Comparison of ENCODE assay signal across 8 mouse cellular contexts in the genomic region with DNA sequence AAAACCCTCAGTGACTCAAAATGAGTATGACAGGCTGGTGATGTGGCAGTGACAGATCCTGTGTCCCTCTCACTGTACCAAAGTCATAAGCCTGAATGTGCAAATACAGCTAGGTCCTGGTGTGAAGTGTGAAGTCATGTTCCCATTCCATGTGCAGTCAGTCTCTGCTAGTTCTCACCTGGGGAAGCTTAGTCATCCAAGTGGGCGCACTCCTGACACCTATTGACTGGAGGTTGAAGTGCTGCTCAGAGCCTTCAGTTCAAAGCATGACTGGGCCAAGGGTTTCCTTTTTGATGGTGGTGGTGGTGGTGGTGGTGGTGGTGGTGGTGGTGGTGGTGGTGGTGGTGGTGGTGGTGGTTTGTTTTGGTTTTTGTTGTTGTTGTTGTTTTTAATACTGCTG. TPM values are rescaled to one million over a fixed set of nuclear protein-coding genes. Genes with fewer than 3 reads are reported as not detected.
A peak's percentile ranks its signal among the peaks of the same experiment; 100 is the strongest.
DNase-seq lines count a peak whose midpoint lies in the region; ATAC-seq and TF ChIP-seq lines count a peak whose summit lies in the region.
"Had no signal": no experiment of that assay in that cellular context is flagged by ENCODE, and none has a peak within 500 bp of the region (broad histone marks: within the 10 kb centered on the region; RNA-seq: fewer than 3 reads in every experiment).

No protein-coding gene starts in this region.

- H3K27ac ChIP-seq in left cerebral cortex, adult 2 months, result no peak overlapping the region
- H3K27ac ChIP-seq: midbrain, embryonic 12.5 days had no signal

- ATAC-seq in erythroblast, adult 5-6 weeks (replicated peaks; ENCODE audit: low FRiP score, poor library complexity, severe bottlenecking), result peak; percentile 62

- intact Hi-C loops in left cerebral cortex, adult 2 months (cut with DNase I), result no loop called here
- intact Hi-C loops in left cerebral cortex, postnatal 10 days (cut with DNase I), result no loop called here

- no peak overlapping the region for H3K4me3 ChIP-seq in left cerebral cortex, adult 2 months
- H3K4me3 ChIP-seq: midbrain, embryonic 12.5 days had no signal

- no peak for DNase-seq in left cerebral cortex, adult 2 months (ENCODE audit: extremely low spot score in 1 of 2, low spot score in 2 of 2)
- DNase-seq in left cerebral cortex, adult 11 months (ENCODE audit: low spot score), result no peak
- DNase-seq in MN1 (ENCODE audit: low spot score), result peak; percentile 31
- peak; percentile 49 to 53 for DNase-seq in lung, adult 18-20 months
- DNase-seq in urinary bladder, postnatal 4 days (ENCODE audit: low spot score in 2 of 2), result no peak
- DNase-seq in left cerebral cortex, postnatal 10 days (ENCODE audit: extremely low spot score in 1 of 2, low spot score in 2 of 2), result no peak

- TF ChIP-seq CTCF in left cerebral cortex, adult 2 months (IDR thresholded peaks at IDR 0.05), result peak; percentile 32

RNA-seq across cellular contexts. Expression of gene Use1, which starts 41.8 kb away (rescaled TPM):
- total RNA-seq in left cerebral cortex, adult 2 months (2021), result 100 to 1,000 TPM; 110 to 113 TPM
- total RNA-seq in erythroblast, adult 5-6 weeks (2015; ENCODE audit: low replicate concordance), result 35.2 and 37.4 TPM in 2 replicates
- total RNA-seq in erythroblast, adult 5-6 weeks (2017; ENCODE audit: low replicate concordance), result 34.8 and 38.3 TPM in 2 replicates
- 100 to 1,000 TPM in 1 of 2 experiments, 10 to 100 TPM in 1; 97.6 to 103 TPM for total RNA-seq in left cerebral cortex, postnatal 10 days (2021)

RNA-seq across cellular contexts. Expression of gene Ocel1, which starts 46.2 kb away (rescaled TPM):
- total RNA-seq in left cerebral cortex, adult 2 months (2021), result 10 to 100 TPM; 16.6 to 19.0 TPM
- total RNA-seq in erythroblast, adult 5-6 weeks (2015; ENCODE audit: low replicate concordance), result 2.1 and 4.0 TPM in 2 replicates
- 2.6 and 3.2 TPM in 2 replicates for total RNA-seq in erythroblast, adult 5-6 weeks (2017; ENCODE audit: low replicate concordance)
- total RNA-seq in left cerebral cortex, postnatal 10 days (2021), result 10 to 100 TPM; 17.1 to 21.3 TPM

RNA-seq across cellular contexts. Expression of gene Haus8, which starts 52.1 kb away (rescaled TPM):
- total RNA-seq in left cerebral cortex, adult 2 months (2021), result 10 to 100 TPM; 10.0 to 14.7 TPM
- total RNA-seq in erythroblast, adult 5-6 weeks (2015; ENCODE audit: low replicate concordance), result 10.8 and 12.7 TPM in 2 replicates
- 20.8 and 32.6 TPM in 2 replicates for total RNA-seq in erythroblast, adult 5-6 weeks (2017; ENCODE audit: low replicate concordance)
- 10 to 100 TPM; 14.5 to 19.6 TPM for total RNA-seq in left cerebral cortex, postnatal 10 days (2021)

RNA-seq across cellular contexts. Expression of gene Myo9b, which starts 52.3 kb away (rescaled TPM):
- total RNA-seq in left cerebral cortex, adult 2 months (2021), result 10 to 100 TPM; 34.6 to 39.7 TPM
- total RNA-seq in erythroblast, adult 5-6 weeks (2015; ENCODE audit: low replicate concordance), result 8.1 and 13.6 TPM in 2 replicates
- 14.5 and 22.6 TPM in 2 replicates for total RNA-seq in erythroblast, adult 5-6 weeks (2017; ENCODE audit: low replicate concordance)
- total RNA-seq in left cerebral cortex, postnatal 10 days (2021), result 10 to 100 TPM; 30.5 to 30.6 TPM

RNA-seq across cellular contexts. Expression of gene Nr2f6, which starts 56.9 kb away (rescaled TPM):
- 10 to 100 TPM; 41.7 to 44.8 TPM for total RNA-seq in left cerebral cortex, adult 2 months (2021)
- total RNA-seq in erythroblast, adult 5-6 weeks (2015; ENCODE audit: low replicate concordance), result 1.7 and 6.9 TPM in 2 replicates
- total RNA-seq in erythroblast, adult 5-6 weeks (2017; ENCODE audit: low replicate concordance), result 0.42 and 0.94 TPM in 2 replicates
- 10 to 100 TPM; 21.9 to 26.2 TPM for total RNA-seq in left cerebral cortex, postnatal 10 days (2021)

Comparison
In these comparisons a context has a peak if more than half of its experiments do, and no peak if none do; other contexts are left out.
1. DNase-seq: peak in MN1 (single experiment) and lung, adult 18-20 months (2 of 2); none in left cerebral cortex, adult 2 months (0 of 2), left cerebral cortex, adult 11 months (single experiment), urinary bladder, postnatal 4 days (0 of 2) and left cerebral cortex, postnatal 10 days (0 of 2).